Mouse (Mus musculus) liver, embryonic 13.5 days (tissue): ENCODE data around the gene Trpc7. TPM values are rescaled to one million over a fixed set of nuclear protein-coding genes. Genes with fewer than 3 reads are reported as not detected.

Source experiments
- ATAC-seq: fragments of 200-750 bp; cut with Nextera tagmentation; 2 replicates; pipeline ENCODE4 v1.8.0; 2017; ENCODE audit warnings: low read depth, mild to moderate bottlenecking, moderate number of reproducible peaks, moderate library complexity
- DNase-seq: peaks from one replicate; pipeline ENCODE4 v3.0.0; 2022
- H3K27ac ChIP-seq: fragments of 300-500 bp; sonication (generic); 2 replicates; pipeline ENCODE4 v1.5.1; 2015; ENCODE audit warnings: moderate library complexity, mild to moderate bottlenecking, inconsistent platforms
- H3K27me3 ChIP-seq: fragments of 300-500 bp; sonication (generic); 2 replicates; pipeline ENCODE4 v1.6.1; 2015; ENCODE audit warnings: mild to moderate bottlenecking, inconsistent platforms
- H3K36me3 ChIP-seq: fragments of 300-500 bp; sonication (generic); 2 replicates; pipeline ENCODE4 v1.6.1; 2015; ENCODE audit warnings: mild to moderate bottlenecking, inconsistent platforms
- H3K4me1 ChIP-seq: fragments of 300-500 bp; sonication (generic); replicated peaks from 2 replicates; pipeline ENCODE4 v1.6.1; 2015; ENCODE audit warnings: inconsistent platforms
- H3K4me2 ChIP-seq: fragments of 300-500 bp; sonication (generic); 2 replicates; pipeline ENCODE4 v1.6.1; 2015; ENCODE audit warnings: inconsistent platforms, mild to moderate bottlenecking, moderate library complexity
- H3K4me3 ChIP-seq: fragments of 300-500 bp; sonication (generic); replicated peaks from 2 replicates; pipeline ENCODE4 v1.5.1; 2015; ENCODE audit warnings: mild to moderate bottlenecking, inconsistent platforms
- H3K9ac ChIP-seq: fragments of 300-500 bp; sonication (generic); 2 replicates; pipeline ENCODE4 v1.6.1; 2015; ENCODE audit warnings: mild to moderate bottlenecking, inconsistent platforms
- H3K9me3 ChIP-seq: fragments of 300-500 bp; sonication (generic); replicated peaks from 2 replicates; pipeline ENCODE4 v1.6.1; 2016; ENCODE audit warnings: inconsistent platforms
- WGBS: fragments of 180-500 bp; shearing (Covaris S2); methylation state at CpG from one replicate; pipeline ENCODE4 v1.1.7; 2015; ENCODE audit not compliant: insufficient replicate concordance; 5-methylcytosine and 5-hydroxymethylcytosine counted together
- polyA plus RNA-seq: library from polyadenylated mRNA; unstranded; fragments of >200 nt; fragmentation: Nextera tagmentation; extraction: Ambion mirVana; gene quantifications from 2 replicates; pipeline ENCODE4 v1.2.1, GENCODE M21; 2015

Gene Trpc7
- polyA plus RNA-seq, 1 experiment from 2014 or later, result not detected

- Histone ChIP-seq H3K9me3 (no peaks in the 10 kb centered on the region), H3K9ac (no peak overlapping the region), H3K4me2 (no peak overlapping the region), H3K27ac (no peak overlapping the region), H3K4me1 (0 out of 2 replicates have a peak, but pooled peaks cover 8% of the 10 kb centered on the region), H3K4me3 (no peak overlapping the region), H3K27me3 (peaks cover 22% of the 10 kb centered on the region), H3K36me3 (no peaks in the 10 kb centered on the region)
- ATAC-seq (no peak), DNase-seq (no peak)
- 56% methylated on average over 10 of the region's 10 CpGs for WGBS
These were observed 148.9 kb downstream of the Trpc7 start for GRCm38 (mm10) chr13:56746739-56747532.

- no peak for DNase-seq
- Histone ChIP-seq H3K36me3 (peaks cover 26% of the 10 kb centered on the region), H3K4me3 (no peak overlapping the region), H3K9me3 (no peaks in the 10 kb centered on the region), H3K4me2 (no peak overlapping the region), H3K27me3 (no peaks in the 10 kb centered on the region), H3K4me1 (0 out of 2 replicates have a peak, but pooled peaks cover 5% of the 10 kb centered on the region), H3K9ac (no peak overlapping the region), H3K27ac (no peak overlapping the region)
- ATAC-seq, result no peak
- 78% methylated on average over 6 of the region's 6 CpGs for WGBS
These were observed 153.4 kb downstream of the Trpc7 start for GRCm38 (mm10) chr13:56742325-56742901.

GRCm38 (mm10) chr13:56741691-56742090, 154.1 kb downstream of the Trpc7 start:
- 0 out of 2 replicates have a peak, but pooled peaks cover under 1% of the 10 kb centered on the region for H3K4me1 ChIP-seq
- no peak overlapping the region for H3K4me2 ChIP-seq
- H3K27ac ChIP-seq, result no peak overlapping the region
- H3K36me3 ChIP-seq, result peaks cover 31% of the 10 kb centered on the region
- WGBS, result 74% methylated on average over 7 of the region's 7 CpGs
- H3K27me3 ChIP-seq, result no peaks in the 10 kb centered on the region
- DNase-seq, result no peak
- no peaks in the 10 kb centered on the region for H3K9me3 ChIP-seq
- no peak overlapping the region for H3K9ac ChIP-seq
- H3K4me3 ChIP-seq, result no peak overlapping the region
- ATAC-seq, result no peak

- ATAC-seq, result no peak
- Histone ChIP-seq H3K9me3 (no peaks in the 10 kb centered on the region), H3K4me2 (no peak overlapping the region), H3K36me3 (peaks cover 35% of the 10 kb centered on the region), H3K27ac (no peak overlapping the region), H3K27me3 (no peaks in the 10 kb centered on the region), H3K4me1 (0 out of 2 replicates have a peak, but pooled peaks cover under 1% of the 10 kb centered on the region), H3K4me3 (no peak overlapping the region), H3K9ac (no peak overlapping the region)
- DNase-seq, result no peak
- WGBS, result 73% methylated on average over 6 of the region's 6 CpGs
These were observed 155.3 kb downstream of the Trpc7 start for GRCm38 (mm10) chr13:56740496-56740895.

GRCm38 (mm10) chr13:56739556-56739955, 156.2 kb downstream of the Trpc7 start:
- Histone ChIP-seq H3K27me3 (no peaks in the 10 kb centered on the region), H3K27ac (no peak overlapping the region), H3K4me3 (no peak overlapping the region), H3K4me2 (no peak overlapping the region), H3K36me3 (peaks cover 38% of the 10 kb centered on the region), H3K9ac (no peak overlapping the region), H3K4me1 (peaks cover 9% of the 10 kb centered on the region), H3K9me3 (no peaks in the 10 kb centered on the region)
- no peak for DNase-seq
- 79% methylated on average over 5 of the region's 5 CpGs for WGBS
- ATAC-seq, result no peak

GRCm38 (mm10) chr13:56735212-56735875, 160.4 kb downstream of the Trpc7 start:
- peaks cover 62% of the 10 kb centered on the region for H3K36me3 ChIP-seq
- H3K9ac ChIP-seq, result no peak overlapping the region
- no peak overlapping the region for H3K4me3 ChIP-seq
- no peaks in the 10 kb centered on the region for H3K9me3 ChIP-seq
- no peak overlapping the region for H3K4me2 ChIP-seq
- ATAC-seq (no peak), DNase-seq (no peak)
- H3K27me3 ChIP-seq, result no peaks in the 10 kb centered on the region
- WGBS, result 52% methylated on average over 6 of the region's 6 CpGs
- H3K27ac ChIP-seq, result no peak overlapping the region
- H3K4me1 ChIP-seq, result peaks cover 13% of the 10 kb centered on the region

- 64% methylated on average over 4 of the region's 4 CpGs for WGBS
- H3K9me3 ChIP-seq, result no peaks in the 10 kb centered on the region
- no peaks in the 10 kb centered on the region for H3K27me3 ChIP-seq
- peaks cover 13% of the 10 kb centered on the region for H3K4me1 ChIP-seq
- no peak overlapping the region for H3K27ac ChIP-seq
- H3K4me3 ChIP-seq, result no peak overlapping the region
- peaks cover 67% of the 10 kb centered on the region for H3K36me3 ChIP-seq
- no peak for DNase-seq
- H3K9ac ChIP-seq, result no peak overlapping the region
- no peak overlapping the region for H3K4me2 ChIP-seq
- no peak for ATAC-seq
These were observed 161.2 kb downstream of the Trpc7 start for GRCm38 (mm10) chr13:56734617-56735016.

- no peak overlapping the region for H3K4me2 ChIP-seq
- whole genome bisulfite sequencing, result 86% methylated on average over 7 of the region's 7 CpGs
- no peak for DNase-seq
- no peak overlapping the region for H3K4me3 ChIP-seq
- H3K9me3 ChIP-seq, result no peaks in the 10 kb centered on the region
- H3K4me1 ChIP-seq, result no peaks in the 10 kb centered on the region
- no peak overlapping the region for H3K27ac ChIP-seq
- no peaks in the 10 kb centered on the region for H3K27me3 ChIP-seq
- ATAC-seq, result no peak
- no peak overlapping the region for H3K9ac ChIP-seq
- peaks cover 71% of the 10 kb centered on the region for H3K36me3 ChIP-seq
These were observed 166.7 kb downstream of the Trpc7 start for GRCm38 (mm10) chr13:56729046-56729445.

GRCm38 (mm10) chr13:56726551-56726950, 169.2 kb downstream of the Trpc7 start:
- H3K9ac ChIP-seq, result no peak overlapping the region
- DNase-seq (no peak), ATAC-seq (no peak)
- H3K36me3 ChIP-seq, result peaks cover 51% of the 10 kb centered on the region
- H3K4me3 ChIP-seq, result no peak overlapping the region
- H3K27ac ChIP-seq, result no peak overlapping the region
- no peaks in the 10 kb centered on the region for H3K9me3 ChIP-seq
- no peak overlapping the region for H3K4me2 ChIP-seq
- no peaks in the 10 kb centered on the region for H3K4me1 ChIP-seq
- 76% methylated on average over 4 of the region's 4 CpGs for WGBS
- no peaks in the 10 kb centered on the region for H3K27me3 ChIP-seq
